Mouse (Mus musculus) C2C12 (cell line): Measurements from ENCODE around the gene Slc25a33.

Source experiments
- CEBPB ChIP-seq: IDR thresholded peaks from one replicate; pipeline ENCODE4 v1.6.1; 2011; ENCODE audit warnings: low read depth, mild to moderate bottlenecking, control low read depth, moderate library complexity
- CTCF ChIP-seq: IDR thresholded peaks from one replicate; pipeline ENCODE4 v1.5.1; 2011; ENCODE audit not compliant: control insufficient read depth, insufficient read depth, insufficient read length
- FOSL1 ChIP-seq: IDR thresholded peaks from one replicate; pipeline ENCODE4 v1.8.0; 2011; ENCODE audit warnings: mild to moderate bottlenecking, low read length; ENCODE audit not compliant: poor library complexity, insufficient read depth, severe bottlenecking
- MAX ChIP-seq: IDR thresholded peaks from one replicate; pipeline ENCODE4 v1.6.1; 2011; ENCODE audit warnings: mild to moderate bottlenecking, control low read depth
- MYOD1 ChIP-seq: IDR thresholded peaks from one replicate; pipeline ENCODE4 v1.6.1; 2011; ENCODE audit warnings: low read depth; ENCODE audit not compliant: control insufficient read depth, insufficient read length
- MYOG ChIP-seq: IDR thresholded peaks from one replicate; pipeline ENCODE4 v1.6.1; 2011; ENCODE audit not compliant: control insufficient read depth, insufficient read length; ENCODE audit errors: extremely low read depth
- USF1 ChIP-seq: IDR thresholded peaks from one replicate; pipeline ENCODE4 v1.6.1; 2011; ENCODE audit warnings: low read depth, mild to moderate bottlenecking, control low read depth, moderate library complexity

GRCm38 (mm10) chr4:149789421-149790194 is 15.5 kb upstream of the Slc25a33 start:
- TF ChIP-seq MYOD1 (no peak), CTCF (no peak), USF1 (no peak), MAX (no peak), CEBPB (no peak), MYOG (no peak), FOSL1 (no peak)
